Mouse (Mus musculus): ENCODE measurements around the gene Setd3. TPM values are rescaled to one million over a fixed set of nuclear protein-coding genes. Genes with fewer than 3 reads are reported as not detected.

Gene Setd3
- total and polyA plus RNA-seq, 3 experiments, result 18.8 to 114 (median 95.0) TPM

GRCm38 (mm10) chr12:108168909-108169308 lies 10.2 kb downstream of the Setd3 start:
- no peak for TF ChIP-seq CTCF (IDR thresholded peaks at IDR 0.05; ENCODE audit: low read depth, low read length)
- TF ChIP-seq GATA2 (IDR thresholded peaks at IDR 0.05; ENCODE audit: borderline replicate concordance, low read depth, low read length), result no peak
- no peak for TF ChIP-seq TAL1 (conservative IDR thresholded peaks at IDR 0.05; ENCODE audit: low read depth, low read length)
- TF ChIP-seq GATA1 (IDR thresholded peaks at IDR 0.05; ENCODE audit: borderline replicate concordance, low read length), result no peak
- no peak for TF ChIP-seq POLR2AphosphoS5 (IDR thresholded peaks at IDR 0.05; ENCODE audit: insufficient replicate concordance, low read depth, low read length)
- Histone ChIP-seq H3K9me3 (replicated peaks) (no peaks in the 10 kb centered on the region), H3K27me3 (ENCODE audit: insufficient read depth, low read length) (no peaks in the 10 kb centered on the region), H3K4me3 (ENCODE audit: low read depth, low read length) (no peak overlapping the region), H3K36me3 (replicated peaks) (peaks cover 64% of the 10 kb centered on the region), H3K4me1 (ENCODE audit: insufficient read depth, low read depth, low read length) (peaks cover 39% of the 10 kb centered on the region)
- ATAC-seq (ENCODE audit: extremely low read depth, insufficient number of reproducible peaks, low FRiP score, poor library complexity, severe bottlenecking) (no peak), DNase-seq (ENCODE audit: low spot score) (no peak)

DNA sequence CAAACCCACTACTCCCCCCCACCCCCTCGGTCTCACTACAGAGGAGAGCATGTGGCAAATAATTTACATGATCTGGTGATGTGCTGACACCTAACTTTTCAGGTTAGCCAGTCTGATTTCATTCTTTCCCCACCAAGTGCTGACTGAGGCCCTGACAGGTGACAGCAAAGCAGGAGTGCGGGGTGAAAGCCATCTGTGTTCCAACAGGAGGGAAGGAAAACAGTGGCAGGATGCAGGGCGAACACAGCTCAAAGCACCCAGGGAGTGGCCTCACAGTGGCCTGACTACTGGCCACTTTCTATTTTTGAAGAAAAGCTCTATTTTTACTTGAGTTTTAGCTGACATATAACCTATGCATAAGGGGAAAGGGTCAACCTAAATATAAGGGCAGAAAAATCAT lies 15.4 kb downstream of the Setd3 start:
- ATAC-seq (ENCODE audit: extremely low read depth, insufficient number of reproducible peaks, low FRiP score, poor library complexity, severe bottlenecking) (no peak), DNase-seq (ENCODE audit: low spot score) (no peak)
- Histone ChIP-seq H3K9me3 (replicated peaks) (no peaks in the 10 kb centered on the region), H3K4me3 (ENCODE audit: low read depth, low read length) (no peak overlapping the region), H3K27me3 (ENCODE audit: insufficient read depth, low read length) (no peaks in the 10 kb centered on the region), H3K4me1 (ENCODE audit: insufficient read depth, low read depth, low read length) (peaks cover 13% of the 10 kb centered on the region), H3K36me3 (replicated peaks) (peaks cover 86% of the 10 kb centered on the region)
- no peak for TF ChIP-seq GATA1 (IDR thresholded peaks at IDR 0.05; ENCODE audit: borderline replicate concordance, low read length)
- TF ChIP-seq GATA2 (IDR thresholded peaks at IDR 0.05; ENCODE audit: borderline replicate concordance, low read depth, low read length), result no peak
- TF ChIP-seq TAL1 (conservative IDR thresholded peaks at IDR 0.05; ENCODE audit: low read depth, low read length), result no peak
- no peak for TF ChIP-seq CTCF (IDR thresholded peaks at IDR 0.05; ENCODE audit: low read depth, low read length)
- TF ChIP-seq POLR2AphosphoS5 (IDR thresholded peaks at IDR 0.05; ENCODE audit: insufficient replicate concordance, low read depth, low read length), result no peak

DNA sequence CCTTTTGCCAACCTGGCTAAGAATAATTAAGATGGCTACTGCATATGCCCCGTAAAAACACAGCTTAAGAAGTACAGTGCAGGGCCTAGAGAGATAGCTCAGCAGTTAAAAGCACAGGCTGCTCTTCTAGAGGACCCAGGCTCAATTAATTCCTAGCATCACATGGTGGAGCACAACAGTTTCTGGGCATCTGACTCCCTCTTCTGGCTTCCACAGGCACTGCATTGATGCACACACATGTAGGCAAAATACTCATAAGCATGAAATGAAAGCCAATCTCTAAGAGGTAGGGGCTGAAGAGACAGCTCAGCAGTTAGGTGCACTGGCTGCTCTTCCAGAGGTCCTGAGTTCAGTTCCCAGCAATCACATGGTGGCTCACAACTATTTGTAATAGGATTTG lies 17.1 kb downstream of the Setd3 start:
- DNase-seq (ENCODE audit: low spot score) (no peak), ATAC-seq (ENCODE audit: extremely low read depth, insufficient number of reproducible peaks, low FRiP score, poor library complexity, severe bottlenecking) (peak; percentile 25; the same call in 1 of the 2 replicates)
- Histone ChIP-seq H3K4me1 (ENCODE audit: insufficient read depth, low read depth, low read length) (peaks cover 7% of the 10 kb centered on the region), H3K9me3 (replicated peaks) (no peaks in the 10 kb centered on the region), H3K27me3 (ENCODE audit: insufficient read depth, low read length) (no peaks in the 10 kb centered on the region), H3K36me3 (replicated peaks) (peaks cover 87% of the 10 kb centered on the region), H3K4me3 (ENCODE audit: low read depth, low read length) (no peak overlapping the region)
- TF ChIP-seq TAL1 (conservative IDR thresholded peaks at IDR 0.05; ENCODE audit: low read depth, low read length) (no peak), POLR2AphosphoS5 (IDR thresholded peaks at IDR 0.05; ENCODE audit: insufficient replicate concordance, low read depth, low read length) (no peak), GATA1 (IDR thresholded peaks at IDR 0.05; ENCODE audit: borderline replicate concordance, low read length) (no peak), CTCF (IDR thresholded peaks at IDR 0.05; ENCODE audit: low read depth, low read length) (0 out of 2 replicates have a peak, but pooled peaks have one; percentile 20)

DNA sequence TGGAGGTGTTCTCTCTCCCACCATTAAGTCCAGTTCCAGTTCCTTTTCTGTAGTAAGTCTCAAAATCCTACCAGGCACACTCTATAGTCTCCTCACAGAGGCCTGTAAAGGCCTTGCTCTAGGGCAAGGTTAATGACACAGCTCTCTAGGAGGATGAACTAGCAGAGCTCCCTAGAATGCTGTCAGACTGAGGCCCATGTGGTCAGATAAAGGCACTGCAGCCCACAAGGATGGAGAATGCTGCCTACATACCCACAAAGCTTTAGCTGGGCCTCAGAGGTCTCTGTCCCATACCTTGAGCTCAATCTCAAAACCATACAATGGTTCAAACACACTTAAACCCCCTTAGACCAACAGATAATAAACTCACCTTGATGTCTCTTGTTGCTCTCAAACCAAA lies 19.3 kb downstream of the Setd3 start:
- TF ChIP-seq POLR2AphosphoS5 (IDR thresholded peaks at IDR 0.05; ENCODE audit: insufficient replicate concordance, low read depth, low read length) (no peak), GATA2 (IDR thresholded peaks at IDR 0.05; ENCODE audit: borderline replicate concordance, low read depth, low read length) (no peak), CTCF (IDR thresholded peaks at IDR 0.05; ENCODE audit: low read depth, low read length) (no peak), GATA1 (IDR thresholded peaks at IDR 0.05; ENCODE audit: borderline replicate concordance, low read length) (no peak), TAL1 (conservative IDR thresholded peaks at IDR 0.05; ENCODE audit: low read depth, low read length) (no peak)
- peak; percentile 45 for ATAC-seq (ENCODE audit: extremely low read depth, insufficient number of reproducible peaks, low FRiP score, poor library complexity, severe bottlenecking)

GRCm38 (mm10) chr12:108152743-108153142 lies 26.4 kb downstream of the Setd3 start:
- DNase-seq (ENCODE audit: low spot score), result no peak
- peak; percentile 63; the same call in 1 of the 2 replicates for ATAC-seq (ENCODE audit: extremely low read depth, insufficient number of reproducible peaks, low FRiP score, poor library complexity, severe bottlenecking)
- H3K36me3 ChIP-seq (replicated peaks), result peaks cover 92% of the 10 kb centered on the region

More for the DNA sequence above, 19.3 kb downstream of the Setd3 start:
- Histone ChIP-seq H3K36me3 (replicated peaks) (peaks cover 91% of the 10 kb centered on the region), H3K4me1 (ENCODE audit: insufficient read depth, low read depth, low read length) (no peaks in the 10 kb centered on the region), H3K9me3 (replicated peaks) (no peaks in the 10 kb centered on the region), H3K4me3 (ENCODE audit: low read depth, low read length) (no peak overlapping the region), H3K27me3 (ENCODE audit: insufficient read depth, low read length) (no peaks in the 10 kb centered on the region)
- DNase-seq (ENCODE audit: low spot score), result no peak

GRCm38 (mm10) chr12:108149764-108150163 lies 29.4 kb downstream of the Setd3 start:
- no peak overlapping the region for H3K4me3 ChIP-seq (ENCODE audit: low read depth, low read length)
- no peaks in the 10 kb centered on the region for H3K9me3 ChIP-seq (replicated peaks)
- ATAC-seq (ENCODE audit: extremely low read depth, insufficient number of reproducible peaks, low FRiP score, poor library complexity, severe bottlenecking) (no peak), DNase-seq (ENCODE audit: low spot score) (no peak)
- no peaks in the 10 kb centered on the region for H3K4me1 ChIP-seq (ENCODE audit: insufficient read depth, low read depth, low read length)
- TF ChIP-seq CTCF (IDR thresholded peaks at IDR 0.05; ENCODE audit: low read depth, low read length), result no peak
- no peak for TF ChIP-seq GATA1 (IDR thresholded peaks at IDR 0.05; ENCODE audit: borderline replicate concordance, low read length)
- no peak for TF ChIP-seq TAL1 (conservative IDR thresholded peaks at IDR 0.05; ENCODE audit: low read depth, low read length)
- no peak for TF ChIP-seq POLR2AphosphoS5 (IDR thresholded peaks at IDR 0.05; ENCODE audit: insufficient replicate concordance, low read depth, low read length)
- TF ChIP-seq GATA2 (IDR thresholded peaks at IDR 0.05; ENCODE audit: borderline replicate concordance, low read depth, low read length), result no peak
- H3K27me3 ChIP-seq (ENCODE audit: insufficient read depth, low read length), result no peaks in the 10 kb centered on the region
- peaks cover 93% of the 10 kb centered on the region for H3K36me3 ChIP-seq (replicated peaks)

More at GRCm38 (mm10) chr12:108152743-108153142, 26.4 kb downstream of the Setd3 start:
- TF ChIP-seq GATA2 (IDR thresholded peaks at IDR 0.05; ENCODE audit: borderline replicate concordance, low read depth, low read length), result no peak
- 0 out of 2 replicates have a peak, but pooled peaks have one; percentile 15 for TF ChIP-seq CTCF (IDR thresholded peaks at IDR 0.05; ENCODE audit: low read depth, low read length)
- Histone ChIP-seq H3K27me3 (ENCODE audit: insufficient read depth, low read length) (no peaks in the 10 kb centered on the region), H3K9me3 (replicated peaks) (no peaks in the 10 kb centered on the region), H3K4me1 (ENCODE audit: insufficient read depth, low read depth, low read length) (no peaks in the 10 kb centered on the region), H3K4me3 (ENCODE audit: low read depth, low read length) (no peak overlapping the region)
